Mouse (Mus musculus) CH12.LX (cell line): ENCODE measurements around the gene Gstt2.

ENCODE experiments used
- CHD2 ChIP-seq: IDR thresholded peaks from 2 replicates; pipeline ENCODE4 v1.6.1; 2011; ENCODE audit warnings: low read length, improper control_type of control experiment
- CTCF ChIP-seq, 2 experiments: IDR thresholded peaks in 1 of 2; conservative IDR thresholded peaks in 1 of 2; 2 replicates each; pipeline ENCODE4 v1.5.1; 2011 to 2012; ENCODE audit warnings: low read depth in 2 of 2, low read length in 2 of 2, improper control_type of control experiment in 1 of 2, inconsistent platforms in 1 of 2, mild to moderate bottlenecking in 1 of 2, moderate library complexity in 1 of 2
- E2F4 ChIP-seq: IDR thresholded peaks from 2 replicates; pipeline ENCODE4 v1.6.1; 2011; ENCODE audit warnings: low read depth, low read length, improper control_type of control experiment; ENCODE audit not compliant: insufficient replicate concordance
- EP300 ChIP-seq: IDR thresholded peaks from 2 replicates; pipeline ENCODE4 v1.6.1; 2011; ENCODE audit warnings: low read length, improper control_type of control experiment
- JUND ChIP-seq: conservative IDR thresholded peaks from 2 replicates; pipeline ENCODE4 v1.6.1; 2011; ENCODE audit warnings: low read depth, low read length, improper control_type of control experiment
- KAT2A ChIP-seq: IDR thresholded peaks from 2 replicates; pipeline ENCODE4 v1.6.1; 2012; ENCODE audit warnings: low read length, improper control_type of control experiment, inconsistent platforms; ENCODE audit not compliant: insufficient replicate concordance
- POLR2A ChIP-seq: IDR thresholded peaks from 2 replicates; pipeline ENCODE4 v1.6.1; 2011; ENCODE audit warnings: low read depth, mild to moderate bottlenecking, improper control_type of control experiment, low read length

DNA sequence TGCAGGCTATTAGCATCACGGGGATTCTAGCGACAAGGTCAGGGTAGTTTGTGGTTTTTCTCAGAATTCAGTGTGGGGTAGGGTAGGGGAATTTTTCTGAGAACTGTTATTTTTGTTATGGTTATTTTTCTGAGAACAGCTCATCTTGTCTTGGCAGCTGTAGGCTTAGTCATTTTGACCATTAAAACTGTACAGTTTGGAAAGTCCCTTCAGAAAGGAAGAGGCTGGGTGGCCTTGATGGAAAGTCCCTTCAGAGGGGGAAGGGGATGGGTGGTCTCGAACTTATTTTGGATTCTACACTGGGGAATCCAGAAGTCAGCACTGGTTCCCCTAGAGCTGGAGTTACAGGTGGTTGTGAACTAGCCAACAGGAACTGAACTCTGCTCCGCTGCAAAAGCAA lies 12.7 kb downstream of the Gstt2 start:
- TF ChIP-seq CTCF (conservative IDR thresholded peaks at IDR 0.05 in 1 of 2, IDR thresholded peaks at IDR 0.05 in 1 of 2; ENCODE audit: low read depth in 2 of 2, low read length in 2 of 2) (no peak), EP300 (peak; percentile 97), KAT2A (no peak), CHD2 (peak; percentile 93), POLR2A (no peak), E2F4 (no peak), JUND (peak; percentile 93)
